Comparison of ENCODE assay signal across 19 mouse cellular contexts in the genomic region with DNA sequence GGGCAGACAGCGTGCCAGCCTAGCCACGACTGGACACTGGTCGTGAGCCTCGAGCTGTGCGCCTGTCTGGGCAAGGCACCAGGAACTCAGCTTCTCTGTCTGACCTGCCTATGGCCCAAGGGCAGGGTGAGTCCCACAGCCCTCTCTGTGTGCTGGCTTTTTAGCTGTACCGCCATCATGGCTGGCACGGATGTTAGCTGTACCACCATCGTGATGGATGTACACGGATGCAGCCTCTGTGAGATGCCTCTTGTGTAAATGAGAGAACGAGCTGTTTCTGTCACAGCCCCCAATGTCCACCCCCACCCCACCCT.
"Had no signal": no experiment of that assay in that cellular context is flagged by ENCODE, and none has a peak within 500 bp of the region (broad histone marks: within the 10 kb centered on the region; RNA-seq: fewer than 3 reads in every experiment).

No protein-coding gene starts in this region.

- H3K27me3 ChIP-seq: liver, embryonic 13.5 days; neural tube, embryonic 12.5 days; neural tube, embryonic 15.5 days had no signal

- H3K4me1 ChIP-seq: neural tube, embryonic 12.5 days; neural tube, embryonic 15.5 days had no signal

- H3K9ac ChIP-seq: liver, embryonic 13.5 days; neural tube, embryonic 12.5 days; neural tube, embryonic 15.5 days had no signal

- DNase-seq: kidney, postnatal 25 days; layer of hippocampus, postnatal 36 days; liver, embryonic 13.5 days; lung, adult 2 months; lung, postnatal 14 days; lung, postnatal 4 days; midbrain, embryonic 14.5 days; right cerebral cortex, adult 18-20 months; right cerebral cortex, postnatal 14 days; right cerebral cortex, postnatal 4 days; thymus, adult 2 months; thymus, postnatal 14 days; thymus, postnatal 4 days had no signal

- H3K4me2 ChIP-seq: liver, embryonic 13.5 days; midbrain, embryonic 11.5 days; neural tube, embryonic 12.5 days; neural tube, embryonic 15.5 days had no signal

- H3K4me3 ChIP-seq: left cerebral cortex, adult 2 months; liver, embryonic 13.5 days; neural tube, embryonic 12.5 days; neural tube, embryonic 15.5 days had no signal

- H3K9me3 ChIP-seq: liver, embryonic 13.5 days; neural tube, embryonic 12.5 days; neural tube, embryonic 15.5 days had no signal

- H3K36me3 ChIP-seq: liver, embryonic 13.5 days; neural tube, embryonic 15.5 days had no signal

- H3K27ac ChIP-seq: kidney, postnatal 0 days; left cerebral cortex, adult 2 months; liver, embryonic 13.5 days; neural tube, embryonic 12.5 days; neural tube, embryonic 15.5 days; stomach, postnatal 0 days had no signal
